Mouse (Mus musculus) ES-E14 (cell line): ENCODE data around the gene Cdk19. TPM values are rescaled to one million over a fixed set of nuclear protein-coding genes. Genes with fewer than 3 reads are reported as not detected.

Experiments
- DNase-seq: peaks from one replicate; pipeline ENCODE4 v3.0.0-alpha.2; 2013; ENCODE audit warnings: low read depth, low spot score
- H3K27ac ChIP-seq: 2 replicates; pipeline ENCODE4 v1.5.1; 2012; ENCODE audit warnings: low read depth, mild to moderate bottlenecking, low read length, moderate library complexity, mixed read lengths; ENCODE audit not compliant: poor library complexity, insufficient read depth, severe bottlenecking
- H3K36me3 ChIP-seq: 2 replicates; pipeline ENCODE4 v1.6.1; 2012; ENCODE audit warnings: mild to moderate bottlenecking, low read length, moderate library complexity, mixed read lengths; ENCODE audit not compliant: control insufficient read depth, poor library complexity, insufficient read depth, severe bottlenecking
- H3K4me1 ChIP-seq, 2 experiments: fragments of 150-350 bp in 1 of 2; sonication (generic) in 1 of 2; 2 replicates each; pipeline ENCODE4 v1.6.1; 2012; ENCODE audit warnings: low read length in 2 of 2, mild to moderate bottlenecking in 1 of 2, mixed read lengths in 1 of 2; ENCODE audit not compliant: control insufficient read depth in 2 of 2, insufficient read depth in 2 of 2, poor library complexity in 1 of 2
- H3K4me3 ChIP-seq, 2 experiments: fragments of 150-350 bp in 1 of 2; sonication (generic) in 1 of 2; 2 replicates each; pipeline ENCODE4 v1.5.1; 2012; ENCODE audit warnings: low read length in 2 of 2, low read depth in 1 of 2, mild to moderate bottlenecking in 1 of 2, mixed read lengths in 1 of 2; ENCODE audit not compliant: insufficient read depth in 1 of 2, poor library complexity in 1 of 2, severe bottlenecking in 1 of 2
- H3K9ac ChIP-seq: 2 replicates; pipeline ENCODE4 v1.6.1; 2012; ENCODE audit warnings: low read depth, mild to moderate bottlenecking, low read length, mixed read lengths; ENCODE audit not compliant: poor library complexity, insufficient read depth, severe bottlenecking
- H3K9me3 ChIP-seq: fragments of 150-350 bp; sonication (generic); 2 replicates; pipeline ENCODE4 v1.6.1; 2012; ENCODE audit warnings: low read depth, mild to moderate bottlenecking, low read length; ENCODE audit not compliant: control insufficient read depth, insufficient read depth
- CHD2 ChIP-seq: IDR thresholded peaks from 2 replicates; pipeline ENCODE4 v1.6.1; 2014; ENCODE audit warnings: mild to moderate bottlenecking, low read depth, low read length, inconsistent platforms
- HCFC1 ChIP-seq: IDR thresholded peaks from 2 replicates; pipeline ENCODE4 v1.6.1; 2012; ENCODE audit warnings: low read length, inconsistent platforms, borderline replicate concordance; ENCODE audit not compliant: insufficient read depth
- MAFK ChIP-seq: IDR thresholded peaks from 2 replicates; pipeline ENCODE4 v1.6.1; 2014; ENCODE audit warnings: mild to moderate bottlenecking, low read depth, low read length, inconsistent platforms; ENCODE audit not compliant: insufficient read depth
- ZC3H11A ChIP-seq: IDR thresholded peaks from 2 replicates; pipeline ENCODE4 v1.6.1; 2012; ENCODE audit warnings: low read depth, mild to moderate bottlenecking, inconsistent platforms, low read length, borderline replicate concordance
- ZNF384 ChIP-seq: IDR thresholded peaks from 2 replicates; pipeline ENCODE4 v1.6.1; 2012; ENCODE audit warnings: low read depth, low read length, inconsistent platforms
- in situ Hi-C, 2 experiments: fragments of 600-800 bp; cut with MboI; formaldehyde crosslinking; loops; one replicate each; pipeline ENCODE4 v1.15.1; 2025; ENCODE audit warnings: low sequenced_read_pairs in 2 of 2, inconsistent platforms in 1 of 2; ENCODE audit not compliant: unreplicated experiment in 2 of 2
- total RNA-seq: library from RNA; depleted of rRNA; stranded (reverse); fragments of 300-350 nt; gene quantifications from 2 replicates; pipeline ENCODE4 v1.2.3, GENCODE M21; 2012

Cdk19 gene
- total RNA-seq, 1 experiment = 6.4 TPM

GRCm38 (mm10) chr10:40399328-40399727 is 60.0 kb downstream of the Cdk19 start:
- no peak for DNase-seq
- Histone ChIP-seq H3K9ac (no peak overlapping the region), H3K9me3 (no peaks in the 10 kb centered on the region), H3K4me3 (no peak overlapping the region), H3K36me3 (peaks cover 2% of the 10 kb centered on the region; the same call in 1 of the 2 replicates), H3K27ac (no peak overlapping the region), H3K4me1 (peaks cover 0 to 6% of the 10 kb centered on the region in 2 experiments; a peak in 1 of 4 replicates)
- no peak for TF ChIP-seq ZC3H11A
- TF ChIP-seq CHD2 = no peak
- TF ChIP-seq MAFK = no peak
- no peak for TF ChIP-seq ZNF384
- TF ChIP-seq HCFC1 = no peak
- in situ Hi-C loops = no loop called here

GRCm38 (mm10) chr10:40400293-40400692 is 60.9 kb downstream of the Cdk19 start:
- in situ Hi-C loops = no loop called here
- H3K9me3 ChIP-seq = no peaks in the 10 kb centered on the region
- H3K4me3 ChIP-seq = no peak overlapping the region
- peaks cover 2% of the 10 kb centered on the region; the same call in 1 of the 2 replicates for H3K36me3 ChIP-seq
- no peak for DNase-seq
- 0 out of 2 replicates have a peak overlapping the region, but pooled peaks have one; percentile 40 for H3K27ac ChIP-seq
- peaks cover 0 to 6% of the 10 kb centered on the region in 2 experiments; a peak in 1 of 4 replicates for H3K4me1 ChIP-seq
- TF ChIP-seq ZNF384 = no peak
- no peak overlapping the region for H3K9ac ChIP-seq

- in situ Hi-C loops = no loop called here
These were observed 67.3 kb downstream of the Cdk19 start for GRCm38 (mm10) chr10:40406655-40407054.

DNA sequence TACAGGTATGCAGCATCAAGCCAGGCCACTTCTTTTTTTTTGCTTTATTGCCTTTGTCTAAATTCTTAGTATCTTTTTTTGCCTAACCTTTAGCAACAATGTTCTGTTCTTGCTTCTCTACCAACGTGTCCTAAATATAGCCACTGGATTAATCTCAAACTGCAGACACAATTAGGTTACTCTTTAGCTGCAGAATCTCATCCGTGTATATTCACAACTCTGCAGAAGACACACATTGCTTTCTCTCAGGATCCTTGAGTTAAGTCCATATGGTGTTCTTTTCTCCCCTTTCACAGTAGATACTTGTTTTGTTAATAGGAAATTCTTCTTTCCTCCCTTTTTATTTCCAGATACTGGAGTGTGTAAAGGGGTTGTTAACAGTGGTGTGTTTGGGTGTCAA is 70.0 kb downstream of the Cdk19 start:
- peaks cover 2% of the 10 kb centered on the region; the same call in 1 of the 2 replicates for H3K36me3 ChIP-seq
- DNase-seq = no peak
- H3K4me1 ChIP-seq = no peaks in the 10 kb centered on the region
- H3K4me3 ChIP-seq = no peak overlapping the region
- no peak overlapping the region for H3K27ac ChIP-seq
- H3K9me3 ChIP-seq = no peaks in the 10 kb centered on the region
- H3K9ac ChIP-seq = no peak overlapping the region
- TF ChIP-seq MAFK = no peak
- TF ChIP-seq CHD2 = no peak
- no peak for TF ChIP-seq ZC3H11A
- TF ChIP-seq HCFC1 = no peak
- TF ChIP-seq ZNF384 = no peak
- in situ Hi-C loops = no loop called here

More at GRCm38 (mm10) chr10:40406655-40407054, 67.3 kb downstream of the Cdk19 start:
- H3K4me3 ChIP-seq = no peak overlapping the region
- no peak overlapping the region for H3K9ac ChIP-seq
- H3K27ac ChIP-seq = no peak overlapping the region
- H3K9me3 ChIP-seq = no peaks in the 10 kb centered on the region
- H3K4me1 ChIP-seq = no peaks in the 10 kb centered on the region
- DNase-seq = no peak
- TF ChIP-seq ZC3H11A (no peak), ZNF384 (no peak), HCFC1 (no peak), CHD2 (no peak), MAFK (no peak)
- H3K36me3 ChIP-seq = no peaks in the 10 kb centered on the region

DNA sequence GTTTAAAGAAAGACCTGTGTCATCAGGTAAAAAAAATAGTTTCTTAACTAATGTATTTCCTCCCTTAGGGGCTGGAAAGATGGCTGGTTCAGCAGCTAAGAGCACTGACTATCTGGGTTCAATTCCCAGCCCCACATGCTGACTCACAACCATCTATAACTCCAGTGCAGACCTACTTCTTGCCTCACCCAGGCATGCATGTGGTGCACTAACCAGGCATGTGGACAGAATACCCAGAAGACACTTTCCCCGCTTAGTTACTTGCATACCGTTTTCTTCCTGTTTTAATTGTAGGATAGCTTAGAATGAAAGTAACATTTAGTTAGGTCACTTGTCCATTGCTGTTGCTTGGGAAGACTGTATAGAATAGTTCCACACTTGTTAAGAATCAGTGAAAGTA is 72.0 kb downstream of the Cdk19 start:
- Histone ChIP-seq H3K36me3 (peaks cover 2% of the 10 kb centered on the region; the same call in 1 of the 2 replicates), H3K4me3 (no peak overlapping the region), H3K27ac (no peak overlapping the region), H3K4me1 (no peaks in the 10 kb centered on the region), H3K9me3 (no peaks in the 10 kb centered on the region), H3K9ac (no peak overlapping the region)
- DNase-seq = no peak
- TF ChIP-seq ZNF384 (no peak), MAFK (no peak), HCFC1 (no peak), CHD2 (no peak), ZC3H11A (no peak)
- in situ Hi-C loops = no loop called here
